Mouse (Mus musculus) left cerebral cortex, postnatal 36 days (tissue): ENCODE data around the gene Fbxw11. TPM values are rescaled to one million over a fixed set of nuclear protein-coding genes. Genes with fewer than 3 reads are reported as not detected.

ENCODE experiments used
- DNase-seq, 2 experiments: peaks; one replicate each; pipeline ENCODE4 v3.0.0; 2021 to 2022; ENCODE audit warnings: low spot score in 2 of 2, mixed read lengths in 1 of 2
- intact Hi-C: fragments of 180-260 bp; cut with DNase I; formaldehyde crosslinking; loops from one replicate; pipeline ENCODE4 v1.15.1; 2025
- total RNA-seq, 2 experiments: library from RNA; stranded (reverse); gene quantifications; 2 replicates each; pipeline ENCODE4 v1.2.3; 2021

The Fbxw11 gene
- total RNA-seq, 2 experiments from 2014 or later: 119 to 124 TPM

- intact Hi-C loops: no loop called here
- DNase-seq: no peak
Observed at GRCm38 (mm10) chr11:32782724-32783123, 140.2 kb downstream of the Fbxw11 start.

GRCm38 (mm10) chr11:32785591-32786147 is 143.1 kb downstream of the Fbxw11 start:
- DNase-seq: no peak
- intact Hi-C loops: no loop called here

GRCm38 (mm10) chr11:32786201-32786600 is 143.7 kb downstream of the Fbxw11 start:
- DNase-seq: no peak
- intact Hi-C loops: no loop called here

- intact Hi-C loops: no loop called here
- DNase-seq: no peak
Observed at GRCm38 (mm10) chr11:32794759-32795445, 152.4 kb downstream of the Fbxw11 start.

Other genes with a start within 250 kb of the Fbxw11 start
- gene Ubtd2, start 187.4 kb upstream of the Fbxw11 start, total RNA-seq: 10 to 100 TPM; 56.9 to 57.4 TPM
- gene Efcab9, start 110.6 kb upstream of the Fbxw11 start, total RNA-seq: 1 to 10 TPM in 1 of 2 experiments, under 1 TPM in 1; 0.63 to 1.8 TPM
- 1 to 10 TPM; 6.7 to 8.7 TPM for gene Stk10, start 109.4 kb upstream of the Fbxw11 start, total RNA-seq
- not detected for gene Smim23, start 181.9 kb downstream of the Fbxw11 start, total RNA-seq